Mouse (Mus musculus): ENCODE results near the gene Nme9. TPM values are rescaled to one million over a fixed set of nuclear protein-coding genes. Genes with fewer than 3 reads are reported as not detected.
A peak's percentile ranks its signal among the peaks of the same experiment; 100 is the strongest.

Nme9 gene
- polyA plus RNA-seq, 1 experiment from 2014 or later, result not detected

GRCm38 (mm10) chr9:99423692-99424573, 27.3 kb upstream of the Nme9 start:
- WGBS, result 59% methylated on average over 9 of the region's 9 CpGs
- Histone ChIP-seq H3K4me3 (ENCODE audit: low read length) (no peak overlapping the region), H3K27me3 (ENCODE audit: control insufficient read depth, insufficient read depth, low read length) (no peaks in the 10 kb centered on the region), H3K36me3 (ENCODE audit: control insufficient read depth, insufficient read depth, low read length) (no peaks in the 10 kb centered on the region), H3K27ac (ENCODE audit: low read depth, low read length) (peak overlapping the region; percentile 14; the same call in 1 of the 2 replicates), H3K9me3 (ENCODE audit: control insufficient read depth, low read length) (no peaks in the 10 kb centered on the region), H3K4me2 (replicated peaks; ENCODE audit: low read depth, low read length) (no peak overlapping the region), H3K9ac (ENCODE audit: low read depth, low read length) (no peak overlapping the region), H3K4me1 (ENCODE audit: control insufficient read depth, insufficient read depth, low read length) (peaks cover 14% of the 10 kb centered on the region; the same call in 1 of the 2 replicates)
- ATAC-seq (ENCODE audit: low FRiP score, low TSS enrichment), result peak; percentile 13; the same call in 1 of the 2 replicates

GRCm38 (mm10) chr9:99424574-99424863, 26.8 kb upstream of the Nme9 start:
- Histone ChIP-seq H3K4me3 (ENCODE audit: low read length) (no peak overlapping the region), H3K27ac (ENCODE audit: low read depth, low read length) (no peak overlapping the region; the same call in 1 of the 2 replicates), H3K4me1 (ENCODE audit: control insufficient read depth, insufficient read depth, low read length) (peaks cover 14% of the 10 kb centered on the region; the same call in 1 of the 2 replicates), H3K36me3 (ENCODE audit: control insufficient read depth, insufficient read depth, low read length) (no peaks in the 10 kb centered on the region), H3K27me3 (ENCODE audit: control insufficient read depth, insufficient read depth, low read length) (no peaks in the 10 kb centered on the region), H3K4me2 (replicated peaks; ENCODE audit: low read depth, low read length) (no peak overlapping the region), H3K9me3 (ENCODE audit: control insufficient read depth, low read length) (no peaks in the 10 kb centered on the region), H3K9ac (ENCODE audit: low read depth, low read length) (no peak overlapping the region)
- ATAC-seq (ENCODE audit: low FRiP score, low TSS enrichment), result no peak
- 43% methylated on average over 4 of the region's 4 CpGs for WGBS

- WGBS, result 49% methylated on average over 9 of the region's 9 CpGs
- H3K4me3 ChIP-seq (ENCODE audit: low read length), result no peak overlapping the region
- H3K27ac ChIP-seq (ENCODE audit: low read depth, low read length), result no peak overlapping the region
- H3K4me2 ChIP-seq (replicated peaks; ENCODE audit: low read depth, low read length), result no peak overlapping the region
- H3K9me3 ChIP-seq (ENCODE audit: control insufficient read depth, low read length), result no peaks in the 10 kb centered on the region
- 0 out of 2 replicates have a peak, but pooled peaks have one; percentile 12 for ATAC-seq (ENCODE audit: low FRiP score, low TSS enrichment)
- no peak overlapping the region for H3K9ac ChIP-seq (ENCODE audit: low read depth, low read length)
- peaks cover 14% of the 10 kb centered on the region; the same call in 1 of the 2 replicates for H3K4me1 ChIP-seq (ENCODE audit: control insufficient read depth, insufficient read depth, low read length)
- no peaks in the 10 kb centered on the region for H3K36me3 ChIP-seq (ENCODE audit: control insufficient read depth, insufficient read depth, low read length)
- H3K27me3 ChIP-seq (ENCODE audit: control insufficient read depth, insufficient read depth, low read length), result no peaks in the 10 kb centered on the region
Observed at GRCm38 (mm10) chr9:99425262-99425661, 26.0 kb upstream of the Nme9 start.

- Histone ChIP-seq H3K9ac (ENCODE audit: low read depth, low read length) (no peak overlapping the region), H3K4me3 (ENCODE audit: low read length) (no peak overlapping the region), H3K27me3 (ENCODE audit: control insufficient read depth, insufficient read depth, low read length) (no peaks in the 10 kb centered on the region), H3K4me1 (ENCODE audit: control insufficient read depth, insufficient read depth, low read length) (peaks cover 12% of the 10 kb centered on the region; the same call in 1 of the 2 replicates), H3K4me2 (replicated peaks; ENCODE audit: low read depth, low read length) (no peak overlapping the region), H3K36me3 (ENCODE audit: control insufficient read depth, insufficient read depth, low read length) (no peaks in the 10 kb centered on the region), H3K27ac (ENCODE audit: low read depth, low read length) (no peak overlapping the region), H3K9me3 (ENCODE audit: control insufficient read depth, low read length) (no peaks in the 10 kb centered on the region)
- no peak for ATAC-seq (ENCODE audit: low FRiP score, low TSS enrichment)
- WGBS, result 73% methylated on average over 11 of the region's 11 CpGs
Observed at GRCm38 (mm10) chr9:99428601-99429331, 22.5 kb upstream of the Nme9 start.

GRCm38 (mm10) chr9:99429845-99430244, 21.4 kb upstream of the Nme9 start:
- H3K4me3 ChIP-seq (ENCODE audit: low read length), result no peak overlapping the region
- H3K27me3 ChIP-seq (ENCODE audit: control insufficient read depth, insufficient read depth, low read length), result no peaks in the 10 kb centered on the region
- 95% methylated on average over 3 of the region's 3 CpGs for WGBS
- H3K4me1 ChIP-seq (ENCODE audit: control insufficient read depth, insufficient read depth, low read length), result peaks cover 11% of the 10 kb centered on the region
- H3K27ac ChIP-seq (ENCODE audit: low read depth, low read length), result no peak overlapping the region
- no peak overlapping the region for H3K9ac ChIP-seq (ENCODE audit: low read depth, low read length)
- no peaks in the 10 kb centered on the region for H3K36me3 ChIP-seq (ENCODE audit: control insufficient read depth, insufficient read depth, low read length)
- no peaks in the 10 kb centered on the region for H3K9me3 ChIP-seq (ENCODE audit: control insufficient read depth, low read length)
- H3K4me2 ChIP-seq (replicated peaks; ENCODE audit: low read depth, low read length), result no peak overlapping the region
- no peak for ATAC-seq (ENCODE audit: low FRiP score, low TSS enrichment)

GRCm38 (mm10) chr9:99430806-99431205, 20.5 kb upstream of the Nme9 start:
- Histone ChIP-seq H3K36me3 (ENCODE audit: control insufficient read depth, insufficient read depth, low read length) (no peaks in the 10 kb centered on the region), H3K27me3 (ENCODE audit: control insufficient read depth, insufficient read depth, low read length) (no peaks in the 10 kb centered on the region), H3K4me1 (ENCODE audit: control insufficient read depth, insufficient read depth, low read length) (peaks cover 16% of the 10 kb centered on the region), H3K4me2 (replicated peaks; ENCODE audit: low read depth, low read length) (no peak overlapping the region), H3K9me3 (ENCODE audit: control insufficient read depth, low read length) (no peaks in the 10 kb centered on the region), H3K9ac (ENCODE audit: low read depth, low read length) (no peak overlapping the region), H3K27ac (ENCODE audit: low read depth, low read length) (no peak overlapping the region), H3K4me3 (ENCODE audit: low read length) (no peak overlapping the region)
- 83% methylated on average over 6 of the region's 6 CpGs for WGBS
- no peak for ATAC-seq (ENCODE audit: low FRiP score, low TSS enrichment)

- no peak overlapping the region for H3K27ac ChIP-seq (ENCODE audit: low read depth, low read length)
- H3K4me3 ChIP-seq (ENCODE audit: low read length), result no peak overlapping the region
- H3K27me3 ChIP-seq (ENCODE audit: control insufficient read depth, insufficient read depth, low read length), result no peaks in the 10 kb centered on the region
- H3K4me2 ChIP-seq (replicated peaks; ENCODE audit: low read depth, low read length), result no peak overlapping the region
- WGBS, result 93% methylated on average over 8 of the region's 8 CpGs
- ATAC-seq (ENCODE audit: low FRiP score, low TSS enrichment), result no peak
- no peak overlapping the region for H3K9ac ChIP-seq (ENCODE audit: low read depth, low read length)
- H3K36me3 ChIP-seq (ENCODE audit: control insufficient read depth, insufficient read depth, low read length), result no peaks in the 10 kb centered on the region
- H3K9me3 ChIP-seq (ENCODE audit: control insufficient read depth, low read length), result no peaks in the 10 kb centered on the region
- H3K4me1 ChIP-seq (ENCODE audit: control insufficient read depth, insufficient read depth, low read length), result peaks cover 18% of the 10 kb centered on the region
Observed at GRCm38 (mm10) chr9:99431346-99431745, 19.9 kb upstream of the Nme9 start.

GRCm38 (mm10) chr9:99431963-99432362, 19.3 kb upstream of the Nme9 start:
- H3K9me3 ChIP-seq (ENCODE audit: control insufficient read depth, low read length), result no peaks in the 10 kb centered on the region
- no peak overlapping the region for H3K4me2 ChIP-seq (replicated peaks; ENCODE audit: low read depth, low read length)
- H3K4me1 ChIP-seq (ENCODE audit: control insufficient read depth, insufficient read depth, low read length), result peaks cover 18% of the 10 kb centered on the region
- no peak for ATAC-seq (ENCODE audit: low FRiP score, low TSS enrichment)
- H3K36me3 ChIP-seq (ENCODE audit: control insufficient read depth, insufficient read depth, low read length), result no peaks in the 10 kb centered on the region
- H3K4me3 ChIP-seq (ENCODE audit: low read length), result no peak overlapping the region
- no peak overlapping the region for H3K27ac ChIP-seq (ENCODE audit: low read depth, low read length)
- H3K9ac ChIP-seq (ENCODE audit: low read depth, low read length), result no peak overlapping the region
- WGBS, result 81% methylated on average over 6 of the region's 6 CpGs
- H3K27me3 ChIP-seq (ENCODE audit: control insufficient read depth, insufficient read depth, low read length), result no peaks in the 10 kb centered on the region

- no peak for ATAC-seq (ENCODE audit: low FRiP score, low TSS enrichment)
- H3K27ac ChIP-seq (ENCODE audit: low read depth, low read length), result no peak overlapping the region
- no peaks in the 10 kb centered on the region for H3K9me3 ChIP-seq (ENCODE audit: control insufficient read depth, low read length)
- H3K9ac ChIP-seq (ENCODE audit: low read depth, low read length), result no peak overlapping the region
- no peak overlapping the region for H3K4me2 ChIP-seq (replicated peaks; ENCODE audit: low read depth, low read length)
- H3K4me3 ChIP-seq (ENCODE audit: low read length), result no peak overlapping the region
- H3K4me1 ChIP-seq (ENCODE audit: control insufficient read depth, insufficient read depth, low read length), result peaks cover 18% of the 10 kb centered on the region
- 77% methylated on average over 4 of the region's 4 CpGs for WGBS
- no peaks in the 10 kb centered on the region for H3K36me3 ChIP-seq (ENCODE audit: control insufficient read depth, insufficient read depth, low read length)
- H3K27me3 ChIP-seq (ENCODE audit: control insufficient read depth, insufficient read depth, low read length), result peaks cover 4% of the 10 kb centered on the region; the same call in 1 of the 2 replicates
Observed at GRCm38 (mm10) chr9:99432478-99432877, 18.8 kb upstream of the Nme9 start.

All from kidney, embryonic 14.5 days (tissue).